Mouse (Mus musculus) left cerebral cortex, postnatal 10 days (tissue): ENCODE data around the gene Tmem30a. TPM values are rescaled to one million over a fixed set of nuclear protein-coding genes. Genes with fewer than 3 reads are reported as not detected.

Experiments
- DNase-seq, 2 experiments: peaks; one replicate each; pipeline ENCODE4 v3.0.0; 2021 to 2022; ENCODE audit warnings: low spot score in 2 of 2, mixed read lengths in 1 of 2; ENCODE audit errors: extremely low spot score in 1 of 2
- intact Hi-C: fragments of 180-260 bp; cut with DNase I; formaldehyde crosslinking; loops from one replicate; pipeline ENCODE4 v1.15.1; 2025
- total RNA-seq, 2 experiments: library from RNA; stranded (reverse); gene quantifications; 2 replicates each; pipeline ENCODE4 v1.2.3; 2021

Tmem30a gene
- total RNA-seq = 100 to 1,000 TPM; 191 to 194 TPM

DNA sequence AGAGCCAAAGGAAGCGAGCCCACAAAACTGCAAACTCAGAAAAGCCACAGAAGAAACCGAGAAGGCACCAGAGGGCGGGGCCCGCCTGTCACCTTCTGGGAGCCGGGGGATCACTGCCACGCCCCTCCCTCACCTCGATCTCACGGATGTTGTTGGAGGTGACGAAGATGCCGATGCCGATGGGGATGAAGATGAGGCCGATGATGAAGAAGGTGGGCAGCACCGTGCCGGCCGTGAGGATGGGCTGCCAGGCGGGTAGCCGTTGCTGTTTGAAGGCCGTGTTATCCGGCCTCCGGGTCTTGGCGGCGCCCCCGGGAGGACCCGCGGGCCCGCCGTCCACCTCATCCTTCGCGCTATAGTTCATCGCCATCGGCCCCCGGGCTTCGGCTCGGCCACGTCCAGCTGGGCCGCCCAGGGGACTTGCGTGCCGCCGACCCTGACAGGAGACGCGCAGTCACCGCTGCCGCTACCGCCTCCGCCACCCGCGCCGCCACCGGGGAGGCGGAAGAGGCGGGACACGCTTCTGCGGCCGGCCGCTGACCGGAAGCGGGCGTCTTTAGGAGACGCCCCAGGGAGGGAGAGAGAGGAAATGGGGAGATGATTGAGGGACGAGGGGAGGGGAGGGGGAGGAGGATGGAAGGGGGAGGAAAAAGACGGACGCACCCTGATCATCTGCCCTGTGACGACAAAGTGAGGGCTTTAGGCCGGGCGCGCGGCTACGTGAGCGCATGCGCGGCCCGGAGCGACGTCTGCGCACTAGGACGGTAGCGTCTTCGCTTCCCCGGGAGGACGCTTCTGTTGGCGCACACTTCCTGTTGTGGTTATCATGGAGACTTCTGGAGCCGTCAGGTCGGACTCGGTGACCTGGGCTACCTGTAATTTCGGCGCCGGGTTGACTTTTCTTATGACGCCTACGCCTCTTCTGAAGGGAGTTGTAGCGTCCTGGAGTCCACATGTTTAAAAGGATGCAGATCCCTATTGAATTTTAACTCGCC is at the start of gene Tmem30a:
Gene Tmem30a, minus strand, starts transcription at position 667 of the 995 bp plus-strand sequence.
- peak; percentile 94 to 96 for DNase-seq
- intact Hi-C loops = no loop called here

DNA sequence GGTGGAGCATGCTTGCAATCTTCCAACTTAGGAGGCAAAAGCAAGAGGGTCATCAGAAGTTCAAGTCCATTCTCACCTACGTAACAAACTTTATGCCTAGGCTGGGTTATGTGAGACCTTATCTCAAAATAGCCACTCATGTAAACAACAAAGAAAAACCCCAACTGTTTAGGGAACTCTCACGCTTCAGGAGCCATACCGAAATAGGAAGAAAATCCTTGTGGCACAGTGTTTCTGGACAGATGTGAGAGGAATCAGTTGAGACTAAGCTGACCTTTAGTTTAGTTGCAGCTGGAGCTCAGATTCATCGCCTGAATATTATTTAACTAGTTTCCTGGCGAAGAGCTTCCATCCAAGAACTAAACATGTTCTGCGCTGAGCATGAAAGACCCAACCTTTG is 49.3 kb upstream of the Tmem30a start:
- intact Hi-C loops = no loop called here
- no peak for DNase-seq

DNA sequence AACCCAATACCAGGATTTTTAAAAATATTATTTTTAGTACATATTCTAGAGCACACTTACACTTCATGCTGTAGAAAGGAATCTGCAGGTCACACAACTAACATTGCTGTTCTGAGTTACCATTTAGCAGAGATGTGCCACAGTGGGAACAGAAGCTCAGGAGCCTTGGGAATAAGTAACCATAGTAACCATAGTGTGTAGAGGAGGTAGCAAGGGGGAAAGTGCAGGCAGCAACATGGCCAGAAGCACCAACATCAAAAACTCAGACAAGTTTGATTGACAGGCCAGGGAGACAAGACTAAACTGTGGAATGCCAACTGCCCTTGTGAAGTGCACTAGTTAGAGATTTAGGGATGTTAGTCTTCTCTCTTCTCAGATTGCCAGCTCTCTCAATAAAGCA is 48.7 kb upstream of the Tmem30a start:
- intact Hi-C loops = no loop called here
- no peak for DNase-seq

GRCm38 (mm10) chr9:79831294-79831693 is 38.0 kb upstream of the Tmem30a start:
- DNase-seq = no peak
- intact Hi-C loops = no loop called here

DNA sequence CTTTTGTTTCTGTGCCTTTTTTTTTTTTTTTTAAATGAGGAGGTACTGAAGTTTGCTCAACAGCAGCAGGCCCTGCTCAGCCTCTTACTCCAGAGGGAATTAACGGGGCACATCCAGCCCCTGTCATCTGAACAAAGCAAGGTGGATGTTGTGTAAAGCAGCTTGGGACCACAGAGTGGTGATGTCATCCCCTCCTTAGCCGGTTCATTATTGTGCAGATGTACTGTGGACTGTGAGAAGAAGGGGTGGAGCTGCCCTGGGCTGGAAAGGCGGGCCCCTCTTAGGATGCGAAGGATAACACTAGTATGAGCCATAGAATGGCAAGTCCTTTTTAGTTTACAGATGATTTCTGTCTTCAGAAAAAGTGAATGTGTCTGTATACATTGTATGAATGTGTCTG is 37.6 kb upstream of the Tmem30a start:
- DNase-seq = no peak
- intact Hi-C loops = no loop called here

DNA sequence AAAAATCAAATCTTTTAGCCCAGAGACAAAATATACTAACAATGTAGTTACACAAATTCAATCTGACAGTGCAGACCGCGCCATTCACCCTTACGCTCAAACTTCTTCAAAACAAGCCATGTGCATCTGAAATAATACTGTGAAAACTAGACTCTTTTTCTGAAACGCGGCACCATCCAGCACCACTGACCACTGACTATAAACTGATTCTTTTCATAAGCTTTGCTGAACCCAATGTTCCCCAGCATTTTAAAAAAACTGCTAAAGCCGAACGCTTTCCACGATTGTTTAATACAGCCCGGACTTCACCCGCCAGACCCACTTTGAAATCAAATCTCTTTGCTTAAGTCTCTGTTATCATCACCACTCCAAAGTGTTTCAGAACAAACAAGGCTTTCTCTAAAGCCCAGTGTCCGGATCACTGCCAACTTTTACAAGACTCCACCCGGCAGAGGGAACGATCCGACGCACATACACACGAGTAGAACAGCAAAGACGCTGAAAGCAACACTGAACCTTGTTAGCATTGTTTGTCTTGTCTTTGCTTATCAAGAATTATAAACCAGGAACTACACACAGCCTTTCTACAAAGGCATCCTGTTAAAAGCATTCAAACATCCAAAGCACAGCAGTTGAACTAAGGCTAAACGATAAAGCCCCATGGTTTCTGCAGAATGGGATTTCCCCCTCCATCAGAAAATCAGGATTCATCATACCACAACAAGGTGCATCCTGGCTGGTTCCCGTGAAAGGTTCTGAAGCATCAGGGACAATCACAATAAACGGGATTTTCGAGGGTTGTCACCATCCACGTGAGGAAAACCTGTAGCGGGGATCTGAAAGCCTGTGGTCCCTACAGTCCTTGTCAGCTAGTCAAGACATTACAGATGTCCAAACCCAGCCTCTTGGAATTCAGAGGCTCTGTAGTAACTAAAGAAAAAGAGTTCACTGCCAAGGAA is 36.8 kb upstream of the Tmem30a start:
- no peak for DNase-seq
- intact Hi-C loops = no loop called here

GRCm38 (mm10) chr9:79827072-79827471 is 33.8 kb upstream of the Tmem30a start:
- DNase-seq = no peak

DNA sequence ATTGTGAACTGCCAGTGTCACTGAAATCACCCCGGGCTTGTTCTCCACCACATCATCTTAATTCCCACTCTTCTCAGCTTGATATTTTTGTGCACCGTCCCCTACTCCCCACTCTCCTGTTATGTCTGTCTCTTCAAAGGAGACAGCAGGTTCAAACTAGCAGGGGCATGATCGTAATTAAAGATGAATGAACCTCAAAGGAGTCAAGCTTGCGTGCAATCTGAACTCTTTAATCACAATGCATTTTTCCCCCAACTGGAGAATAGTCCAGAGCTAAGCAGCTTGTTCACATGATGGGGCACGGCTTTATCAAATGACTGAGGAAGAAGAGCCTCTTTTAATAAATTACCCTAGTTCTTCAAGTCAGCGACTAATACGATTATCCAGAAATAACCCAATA is 32.2 kb upstream of the Tmem30a start:
- intact Hi-C loops = no loop called here

More at GRCm38 (mm10) chr9:79827072-79827471, 33.8 kb upstream of the Tmem30a start:
- intact Hi-C loops = no loop called here

GRCm38 (mm10) chr9:79823856-79824255 is 30.5 kb upstream of the Tmem30a start:
- intact Hi-C loops = no loop called here
- DNase-seq = no peak

More for the DNA sequence above, 32.2 kb upstream of the Tmem30a start:
- DNase-seq = no peak

DNA sequence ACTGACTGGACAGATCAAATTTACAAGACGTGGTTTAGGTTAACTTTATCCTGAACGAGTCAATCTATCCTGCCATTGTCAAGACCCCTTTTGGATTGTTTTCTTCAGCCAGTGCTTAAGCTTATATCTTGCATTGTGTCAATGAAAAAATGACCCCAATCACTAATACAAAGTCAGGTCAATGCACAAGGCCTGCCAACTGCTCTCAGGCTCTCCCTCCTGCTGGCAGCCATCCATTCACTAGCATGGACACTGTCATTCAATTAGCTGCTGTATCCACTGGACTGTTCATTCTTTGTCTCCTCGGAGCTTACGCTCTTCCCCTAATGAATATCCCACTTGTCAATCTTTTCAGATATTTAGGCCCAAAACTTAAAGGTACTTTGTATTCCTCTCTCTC is 30.1 kb upstream of the Tmem30a start:
- no peak for DNase-seq
- intact Hi-C loops = no loop called here

- intact Hi-C loops = no loop called here
- no peak for DNase-seq
These were observed 23.2 kb upstream of the Tmem30a start for GRCm38 (mm10) chr9:79816464-79816863.

GRCm38 (mm10) chr9:79816013-79816412 is 22.7 kb upstream of the Tmem30a start:
- intact Hi-C loops = no loop called here

DNA sequence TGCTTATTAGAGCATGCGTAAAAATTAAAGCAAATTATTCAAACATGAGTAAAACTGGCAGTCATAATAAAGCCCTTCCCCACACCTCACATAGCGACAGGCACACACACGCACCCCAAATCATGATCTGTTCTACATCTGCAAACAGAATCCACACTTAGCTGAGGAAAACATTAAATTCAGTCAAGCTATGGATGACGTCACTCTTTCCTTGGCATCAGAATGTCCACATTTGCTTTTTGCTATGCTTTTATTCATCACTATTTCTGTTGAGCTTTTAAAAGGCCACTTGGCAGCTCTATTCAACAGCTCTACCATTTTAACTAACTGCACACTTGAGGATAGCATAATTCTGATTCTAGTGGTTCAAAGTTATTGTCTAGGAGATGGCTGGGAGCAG is 21.3 kb upstream of the Tmem30a start:
- DNase-seq = no peak
- intact Hi-C loops = no loop called here

More at GRCm38 (mm10) chr9:79816013-79816412, 22.7 kb upstream of the Tmem30a start:
- DNase-seq = no peak

DNA sequence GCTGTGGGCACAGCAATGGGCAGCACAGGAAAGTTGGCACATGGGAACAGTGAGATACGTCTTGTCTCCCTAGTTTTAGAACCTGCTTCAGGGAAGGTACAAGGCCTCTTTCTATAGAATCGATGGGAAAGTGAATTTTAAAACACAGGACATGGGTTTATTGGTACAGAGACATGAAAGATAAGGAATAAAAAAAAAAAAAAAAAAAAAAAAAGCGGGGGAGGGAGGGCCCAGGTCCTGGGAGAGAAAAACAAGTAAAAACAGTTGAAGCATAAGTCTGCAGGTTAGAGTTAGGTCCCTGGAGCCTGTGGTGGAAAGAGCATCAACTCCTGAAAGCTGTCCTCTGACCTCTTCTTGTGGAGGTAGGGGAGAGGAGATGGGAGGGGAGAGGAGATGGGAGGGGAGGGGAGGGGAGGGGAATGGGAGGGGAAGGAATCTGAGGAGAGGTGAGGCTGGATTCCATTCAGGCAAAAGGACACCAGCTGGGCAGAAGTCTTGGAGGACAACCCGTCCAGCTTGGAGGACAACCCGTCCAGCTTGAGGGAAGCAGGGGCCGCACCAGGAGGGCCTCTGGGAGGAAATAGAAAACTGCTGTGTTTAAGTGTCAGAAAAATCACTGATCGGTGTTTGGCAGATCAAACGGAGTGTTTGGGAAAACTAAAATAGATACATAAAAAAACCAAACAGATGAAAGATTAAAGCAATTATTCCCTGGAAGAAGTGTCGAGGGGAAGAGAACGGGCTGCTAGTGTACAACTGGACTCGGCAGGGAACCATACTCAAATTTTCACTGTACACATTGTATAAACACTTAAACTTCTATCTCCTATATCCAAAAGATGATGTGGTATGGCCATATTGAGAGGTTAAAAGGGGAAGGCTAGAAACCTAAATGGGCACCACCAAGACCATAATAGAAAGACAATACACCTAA is 17.9 kb upstream of the Tmem30a start:
- intact Hi-C loops = no loop called here

DNA sequence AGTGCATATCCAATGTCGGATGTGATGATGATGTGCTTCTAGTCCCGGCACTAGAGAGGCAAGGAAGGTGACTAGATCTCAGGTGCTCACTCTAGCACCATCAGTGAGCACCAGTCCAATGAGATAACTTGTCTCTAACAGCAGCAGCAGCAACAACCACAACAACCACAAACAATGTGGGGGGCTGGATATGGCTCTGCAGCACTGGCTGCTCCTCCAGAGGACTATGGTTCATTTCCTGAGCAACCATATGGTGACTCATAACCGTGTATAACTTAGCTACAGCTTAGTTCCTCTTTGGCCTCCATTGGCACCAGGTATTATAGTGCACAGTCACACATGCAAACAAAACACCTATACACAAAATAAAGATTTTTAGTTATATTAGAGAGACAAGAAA is 17.2 kb upstream of the Tmem30a start:
- no peak for DNase-seq
- intact Hi-C loops = no loop called here

More for the DNA sequence above, 17.9 kb upstream of the Tmem30a start:
- DNase-seq = no peak

- no peak for DNase-seq
- intact Hi-C loops = no loop called here
These were observed 16.1 kb upstream of the Tmem30a start for GRCm38 (mm10) chr9:79809411-79809810.

DNA sequence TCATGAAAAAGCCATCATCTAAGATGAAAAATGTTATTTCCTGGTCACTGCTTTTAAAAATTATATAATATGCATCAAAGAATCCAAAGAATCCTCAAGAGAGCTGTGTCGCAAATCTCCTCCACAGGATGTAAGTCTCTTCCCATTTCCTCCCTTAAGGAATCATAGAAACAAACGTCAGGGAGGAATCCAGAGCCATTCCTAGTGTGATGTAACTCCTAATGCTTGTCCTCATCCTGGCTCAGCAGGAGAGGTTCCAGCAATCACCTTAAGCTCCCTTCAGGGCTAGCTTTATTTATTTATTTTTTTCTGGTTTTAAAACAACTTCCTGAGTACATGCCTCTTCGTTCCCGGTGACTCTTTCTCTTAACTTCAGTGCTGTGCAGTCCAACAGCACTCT is 13.9 kb upstream of the Tmem30a start:
- intact Hi-C loops = loop anchor here (1.0 kb wide), 1 partner anchor 195 kb away; no protein-coding TSS in a partner anchor
- DNase-seq = no peak
